Mouse (Mus musculus) embryonic facial prominence, embryonic 12.5 days (tissue): Measurements from ENCODE around the gene Prrx1. TPM values are rescaled to one million over a fixed set of nuclear protein-coding genes. Genes with fewer than 3 reads are reported as not detected.
A peak's percentile ranks its signal among the peaks of the same experiment; 100 is the strongest.

Source experiments
- ATAC-seq: fragments of 200-750 bp; cut with Nextera tagmentation; 2 replicates; pipeline ENCODE4 v1.8.0; 2017; ENCODE audit not compliant: insufficient number of reproducible peaks, insufficient read depth, low FRiP score, low TSS enrichment
- H3K27ac ChIP-seq: fragments of 300-500 bp; sonication (generic); 2 replicates; pipeline ENCODE4 v1.5.1; 2016; ENCODE audit warnings: mild to moderate bottlenecking
- H3K27me3 ChIP-seq: fragments of 300-500 bp; sonication (generic); 2 replicates; pipeline ENCODE4 v1.6.1; 2016; ENCODE audit warnings: mild to moderate bottlenecking, moderate library complexity
- H3K36me3 ChIP-seq: fragments of 300-500 bp; sonication (generic); 2 replicates; pipeline ENCODE4 v1.6.1; 2016; ENCODE audit warnings: mild to moderate bottlenecking
- H3K4me1 ChIP-seq: fragments of 300-500 bp; sonication (generic); 2 replicates; pipeline ENCODE4 v1.6.1; 2016
- H3K4me2 ChIP-seq: fragments of 300-500 bp; sonication (generic); replicated peaks from 2 replicates; pipeline ENCODE4 v1.6.1; 2016; ENCODE audit warnings: mild to moderate bottlenecking, moderate library complexity
- H3K4me3 ChIP-seq: fragments of 300-500 bp; sonication (generic); 2 replicates; pipeline ENCODE4 v1.5.1; 2016; ENCODE audit warnings: mild to moderate bottlenecking
- H3K9ac ChIP-seq: fragments of 300-500 bp; sonication (generic); 2 replicates; pipeline ENCODE4 v1.6.1; 2016; ENCODE audit warnings: mild to moderate bottlenecking, moderate library complexity
- H3K9me3 ChIP-seq: fragments of 300-500 bp; sonication (generic); 2 replicates; pipeline ENCODE4 v1.6.1; 2016; ENCODE audit warnings: mild to moderate bottlenecking, moderate library complexity
- WGBS: fragments of 180-500 bp; shearing (Covaris S2); methylation state at CpG from one replicate; pipeline ENCODE4 v1.1.7; 2016; 5-methylcytosine and 5-hydroxymethylcytosine counted together
- polyA plus RNA-seq: library from polyadenylated mRNA; unstranded; fragments of >200 nt; fragmentation: Nextera tagmentation; extraction: Ambion mirVana; gene quantifications from 2 replicates; pipeline ENCODE4 v1.2.1, GENCODE M21; 2016

Prrx1 gene
- polyA plus RNA-seq, 1 experiment from 2014 or later, result 180 TPM

DNA sequence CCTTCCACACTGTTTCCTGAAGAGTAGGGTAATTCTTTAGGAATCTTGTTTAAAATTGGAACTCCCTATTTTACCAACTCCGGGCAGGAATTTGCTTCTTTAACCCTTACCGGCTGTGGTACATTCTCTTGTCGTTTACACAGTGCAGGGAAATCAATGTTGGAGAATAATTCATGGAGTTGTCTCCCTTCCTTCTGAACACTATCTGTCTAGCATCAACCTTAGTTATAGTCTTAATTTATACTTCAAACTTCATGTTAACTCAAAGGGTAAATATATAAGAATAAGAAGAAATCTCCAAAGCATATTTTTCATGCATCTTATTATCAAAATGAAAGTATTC, 25.7 kb upstream of the Prrx1 start:
- no peaks in the 10 kb centered on the region for H3K36me3 ChIP-seq
- H3K27ac ChIP-seq, result no peak overlapping the region
- no peak overlapping the region for H3K4me3 ChIP-seq
- H3K9ac ChIP-seq, result no peak overlapping the region
- H3K4me1 ChIP-seq, result 0 out of 2 replicates have a peak, but pooled peaks cover 3% of the 10 kb centered on the region
- H3K9me3 ChIP-seq, result no peaks in the 10 kb centered on the region
- H3K27me3 ChIP-seq, result no peaks in the 10 kb centered on the region
- WGBS, result 60% methylated on average over 3 of the region's 3 CpGs
- H3K4me2 ChIP-seq, result no peak overlapping the region
- ATAC-seq, result no peak

DNA sequence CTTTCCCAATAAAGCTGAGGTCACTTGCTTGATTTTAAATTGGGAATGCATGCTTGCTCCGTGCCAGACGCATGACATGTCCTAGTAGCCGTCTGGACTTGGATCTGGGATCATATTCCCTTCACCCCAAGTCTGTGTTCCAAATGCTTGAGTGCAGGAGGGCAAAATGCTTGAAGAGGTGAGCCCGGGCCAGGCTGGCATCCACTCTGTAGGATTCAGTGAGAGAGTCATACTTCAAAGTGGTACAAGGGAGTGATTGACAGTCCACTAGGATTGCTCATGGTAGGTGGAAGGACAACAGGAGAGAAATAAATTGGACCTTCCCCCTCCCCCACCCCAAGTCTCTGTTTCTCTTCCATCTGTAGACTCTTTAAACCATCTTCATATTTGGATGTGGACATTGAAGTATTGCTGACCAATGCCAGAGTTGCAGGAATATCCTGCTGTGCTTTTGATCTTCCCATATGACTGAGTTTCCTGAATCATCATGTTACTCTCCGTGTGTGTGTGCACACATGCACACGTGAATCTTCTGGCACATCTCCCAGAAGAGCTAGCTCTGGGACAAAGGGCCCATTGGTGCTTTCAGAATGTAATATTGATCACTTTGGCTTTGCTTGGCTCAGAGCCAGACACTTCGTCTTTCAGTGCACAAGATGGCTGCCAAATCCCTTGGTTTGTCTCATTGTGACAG, 25.2 kb upstream of the Prrx1 start:
- Histone ChIP-seq H3K4me1 (0 out of 2 replicates have a peak, but pooled peaks cover 3% of the 10 kb centered on the region), H3K9me3 (no peaks in the 10 kb centered on the region), H3K27me3 (no peaks in the 10 kb centered on the region), H3K4me2 (no peak overlapping the region), H3K36me3 (no peaks in the 10 kb centered on the region), H3K4me3 (no peak overlapping the region), H3K27ac (no peak overlapping the region), H3K9ac (no peak overlapping the region)
- ATAC-seq, result no peak
- 52% methylated on average over 7 of the region's 7 CpGs for WGBS

DNA sequence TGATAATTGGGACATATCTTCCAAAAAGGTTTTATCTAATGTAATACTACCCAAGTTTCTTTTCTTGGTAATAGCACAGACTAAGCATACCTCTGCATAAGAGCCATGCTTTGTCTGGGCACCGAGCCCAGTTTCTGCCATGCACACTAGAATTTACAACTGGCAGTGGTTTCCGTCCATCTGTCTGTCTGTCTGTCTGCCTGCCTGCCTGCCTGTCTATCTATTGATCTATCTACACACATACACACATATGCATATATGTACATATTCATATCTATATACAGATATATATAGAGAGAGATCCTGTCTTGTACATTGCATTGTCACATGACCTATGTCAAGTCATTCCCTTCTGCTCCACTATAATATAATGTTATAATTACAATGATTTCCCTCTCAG, 24.3 kb upstream of the Prrx1 start:
- Histone ChIP-seq H3K9me3 (no peaks in the 10 kb centered on the region), H3K27me3 (no peaks in the 10 kb centered on the region), H3K36me3 (no peaks in the 10 kb centered on the region), H3K27ac (no peak overlapping the region), H3K4me3 (no peak overlapping the region), H3K9ac (no peak overlapping the region), H3K4me1 (0 out of 2 replicates have a peak, but pooled peaks cover 3% of the 10 kb centered on the region), H3K4me2 (no peak overlapping the region)
- 85% methylated on average over 2 of the region's 2 CpGs for WGBS
- no peak for ATAC-seq

DNA sequence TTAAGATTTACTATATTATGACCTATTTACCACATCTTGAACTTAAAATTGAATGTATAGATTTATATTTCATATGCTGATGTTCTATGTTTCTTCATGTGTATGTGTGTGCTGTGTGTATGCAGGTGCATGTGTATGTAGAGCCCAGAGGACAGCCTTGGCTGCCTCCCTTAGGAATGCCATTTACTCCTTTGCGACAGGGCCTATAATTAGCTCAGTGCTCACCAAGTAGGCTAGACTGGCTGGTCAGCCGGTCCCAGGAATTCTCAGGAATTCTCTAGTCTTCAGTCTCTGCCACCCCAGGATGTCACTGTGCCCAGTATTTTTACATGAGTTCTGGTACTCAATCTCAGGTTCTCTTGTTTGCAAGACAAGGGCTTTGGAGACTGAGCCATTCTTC, 13.8 kb upstream of the Prrx1 start:
- no peak overlapping the region for H3K4me2 ChIP-seq
- H3K9me3 ChIP-seq, result no peaks in the 10 kb centered on the region
- 52% methylated on average over 2 of the region's 2 CpGs for WGBS
- no peaks in the 10 kb centered on the region for H3K27me3 ChIP-seq
- ATAC-seq, result no peak
- H3K9ac ChIP-seq, result no peak overlapping the region
- no peak overlapping the region for H3K27ac ChIP-seq
- no peaks in the 10 kb centered on the region for H3K36me3 ChIP-seq
- no peak overlapping the region for H3K4me3 ChIP-seq
- no peaks in the 10 kb centered on the region for H3K4me1 ChIP-seq

DNA sequence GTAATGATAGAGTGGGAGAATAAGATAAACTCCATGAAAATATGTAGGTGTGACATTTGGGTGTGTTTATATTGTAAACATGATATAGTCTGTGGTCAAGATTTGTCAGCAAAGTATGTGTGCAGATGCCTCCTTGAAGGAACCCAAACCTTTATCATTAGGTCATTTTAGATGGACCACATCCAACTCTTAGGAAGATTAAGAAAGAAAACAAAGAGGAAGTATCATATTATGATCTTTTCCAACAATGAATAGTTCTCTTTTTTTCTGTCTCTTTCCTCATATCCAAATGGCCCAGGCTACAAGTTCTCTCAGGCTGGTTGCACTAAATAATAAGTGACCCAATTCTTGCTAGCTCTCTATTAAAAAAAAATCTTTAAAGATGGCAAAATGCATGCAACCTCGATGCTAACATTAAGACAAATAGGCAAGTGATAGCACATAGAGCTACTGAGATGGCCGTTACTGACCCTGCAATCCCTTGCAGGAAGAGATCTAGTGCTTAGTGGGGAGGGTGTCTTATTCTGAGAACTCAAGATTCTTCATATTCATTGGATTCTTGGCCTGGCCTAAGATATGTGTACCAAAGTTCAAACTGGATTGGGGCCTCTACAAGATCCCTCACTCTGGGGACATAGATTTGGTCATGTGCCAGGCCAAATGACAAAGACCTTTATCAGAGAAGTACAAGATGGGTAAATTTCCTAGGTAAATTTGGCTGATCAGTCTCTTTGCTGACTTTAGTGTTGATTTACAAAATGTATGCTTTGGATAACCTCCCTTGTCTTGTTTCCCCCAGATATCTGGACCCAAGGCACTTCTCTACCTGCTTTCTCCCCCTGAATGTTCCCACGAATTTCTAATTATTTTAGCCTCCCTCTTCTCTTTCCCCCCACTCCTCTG, 6.4 kb upstream of the Prrx1 start:
- no peak overlapping the region for H3K4me2 ChIP-seq
- H3K9me3 ChIP-seq, result no peaks in the 10 kb centered on the region
- H3K4me1 ChIP-seq, result peaks cover 10% of the 10 kb centered on the region
- no peak overlapping the region for H3K4me3 ChIP-seq
- H3K27ac ChIP-seq, result no peak overlapping the region
- peaks cover 3% of the 10 kb centered on the region; the same call in 1 of the 2 replicates for H3K27me3 ChIP-seq
- no peak overlapping the region for H3K9ac ChIP-seq
- ATAC-seq, result no peak
- no peaks in the 10 kb centered on the region for H3K36me3 ChIP-seq
- 63% methylated on average over 3 of the region's 3 CpGs for WGBS

DNA sequence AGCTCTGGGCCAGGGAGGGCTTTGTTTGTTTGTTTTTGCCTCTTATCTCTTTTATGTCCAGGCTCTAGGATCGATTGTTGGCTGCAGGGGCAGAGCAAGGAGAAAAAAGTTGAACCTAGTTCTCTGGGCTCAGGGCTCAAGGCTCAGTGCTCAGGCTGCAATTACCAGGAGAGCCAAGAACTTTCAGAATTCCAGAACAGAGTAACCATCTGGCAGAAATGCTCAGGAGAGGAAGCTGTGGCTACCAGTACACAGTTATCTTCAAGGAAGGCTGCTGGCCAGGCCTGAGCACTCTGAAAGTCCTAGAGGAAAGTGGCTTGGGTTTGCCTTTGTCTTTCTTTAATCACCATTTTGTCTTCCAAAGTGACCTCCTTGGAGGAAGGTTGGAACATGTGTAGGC, 3.4 kb upstream of the Prrx1 start:
- no peaks in the 10 kb centered on the region for H3K9me3 ChIP-seq
- peaks cover 14% of the 10 kb centered on the region for H3K4me1 ChIP-seq
- no peak overlapping the region for H3K4me2 ChIP-seq
- ATAC-seq, result no peak
- no peak overlapping the region for H3K27ac ChIP-seq
- WGBS, result 42% methylated on average over 1 of the region's 1 CpGs
- peaks cover 3% of the 10 kb centered on the region; the same call in 1 of the 2 replicates for H3K27me3 ChIP-seq
- H3K4me3 ChIP-seq, result no peak overlapping the region
- no peak overlapping the region for H3K9ac ChIP-seq
- H3K36me3 ChIP-seq, result no peaks in the 10 kb centered on the region

DNA sequence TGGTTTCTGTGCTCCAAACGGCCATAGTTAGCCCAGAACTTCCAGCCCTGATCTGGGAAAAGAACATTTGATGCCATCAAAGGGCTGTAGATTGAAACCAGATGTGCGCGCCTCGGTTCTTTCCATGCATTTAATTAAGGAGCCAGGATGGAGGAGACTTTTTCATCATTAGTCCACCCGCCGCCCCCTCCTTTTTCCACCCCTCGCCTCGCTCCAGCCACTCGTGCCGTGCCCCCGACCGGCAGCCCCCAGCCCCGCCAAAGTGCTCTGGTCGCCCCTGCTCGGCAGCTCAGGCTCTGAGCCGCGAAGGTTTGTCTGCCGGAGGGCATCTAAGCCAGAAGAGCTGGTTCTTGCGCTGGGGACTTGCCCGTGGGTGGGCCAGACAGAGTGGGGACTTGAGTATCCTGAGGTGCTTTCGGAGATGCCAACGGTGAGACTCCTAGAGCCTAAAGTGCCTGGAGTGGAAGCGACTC, 1.4 kb upstream of the Prrx1 start:
- ATAC-seq, result peak; percentile 25; the same call in 1 of the 2 replicates
- Histone ChIP-seq H3K4me1 (peaks cover 14% of the 10 kb centered on the region), H3K9me3 (no peaks in the 10 kb centered on the region), H3K4me2 (peak overlapping the region; percentile 58), H3K9ac (peak overlapping the region; percentile 48), H3K4me3 (peak overlapping the region; percentile 88), H3K27me3 (peaks cover 3% of the 10 kb centered on the region; the same call in 1 of the 2 replicates), H3K27ac (peak overlapping the region; percentile 100), H3K36me3 (no peaks in the 10 kb centered on the region; the same call in 1 of the 2 replicates)
- WGBS, result 2% methylated on average over 23 of the region's 23 CpGs

DNA sequence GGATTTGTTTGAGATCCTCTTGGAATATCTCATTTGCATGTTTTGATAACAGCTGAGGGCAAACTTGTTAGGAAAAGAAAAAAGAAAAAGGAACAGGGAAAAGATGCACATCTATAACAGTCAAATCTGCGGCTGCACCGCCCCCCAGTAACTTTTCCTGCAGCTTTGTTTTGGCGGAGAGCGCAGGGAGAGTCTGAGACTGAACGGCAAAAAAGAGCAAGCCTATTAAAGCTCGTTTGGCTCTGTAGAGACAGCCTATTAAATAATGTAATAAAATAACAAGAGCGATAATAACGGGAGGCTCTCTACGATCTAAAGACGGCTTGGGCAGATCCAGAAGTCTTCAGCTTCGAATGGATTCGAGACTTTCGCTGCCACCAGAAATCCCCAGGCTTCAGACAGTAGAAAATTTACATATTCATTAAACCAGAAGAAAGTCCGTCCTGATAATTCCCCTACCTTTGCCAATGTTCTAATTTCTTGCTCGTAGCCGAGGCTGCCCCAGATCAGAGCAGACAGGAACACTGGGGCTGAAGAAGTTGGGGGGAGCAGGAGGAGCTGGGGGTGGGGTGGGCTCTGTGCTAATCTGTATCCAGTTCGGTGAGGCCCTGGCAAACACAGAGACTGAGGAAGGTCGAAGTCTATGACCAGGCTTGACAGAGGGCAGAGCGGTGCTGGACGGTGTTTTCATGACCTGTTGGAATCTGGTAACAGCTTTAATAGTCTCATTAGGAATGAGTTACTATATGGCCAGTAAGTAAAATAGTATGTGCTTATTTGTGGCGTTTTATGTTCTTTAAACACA, 613 bp upstream of the Prrx1 start:
- peak overlapping the region; percentile 58 for H3K4me2 ChIP-seq
- no peaks in the 10 kb centered on the region for H3K9me3 ChIP-seq
- H3K4me3 ChIP-seq, result peak overlapping the region; percentile 88
- no peak for ATAC-seq
- H3K36me3 ChIP-seq, result no peaks in the 10 kb centered on the region; the same call in 1 of the 2 replicates
- peak overlapping the region; percentile 100 for H3K9ac ChIP-seq
- H3K27me3 ChIP-seq, result peaks cover 3% of the 10 kb centered on the region; the same call in 1 of the 2 replicates
- H3K4me1 ChIP-seq, result peaks cover 14% of the 10 kb centered on the region
- WGBS, result under 1% methylated on average over 21 of the region's 21 CpGs
- H3K27ac ChIP-seq, result peak overlapping the region; percentile 100

DNA sequence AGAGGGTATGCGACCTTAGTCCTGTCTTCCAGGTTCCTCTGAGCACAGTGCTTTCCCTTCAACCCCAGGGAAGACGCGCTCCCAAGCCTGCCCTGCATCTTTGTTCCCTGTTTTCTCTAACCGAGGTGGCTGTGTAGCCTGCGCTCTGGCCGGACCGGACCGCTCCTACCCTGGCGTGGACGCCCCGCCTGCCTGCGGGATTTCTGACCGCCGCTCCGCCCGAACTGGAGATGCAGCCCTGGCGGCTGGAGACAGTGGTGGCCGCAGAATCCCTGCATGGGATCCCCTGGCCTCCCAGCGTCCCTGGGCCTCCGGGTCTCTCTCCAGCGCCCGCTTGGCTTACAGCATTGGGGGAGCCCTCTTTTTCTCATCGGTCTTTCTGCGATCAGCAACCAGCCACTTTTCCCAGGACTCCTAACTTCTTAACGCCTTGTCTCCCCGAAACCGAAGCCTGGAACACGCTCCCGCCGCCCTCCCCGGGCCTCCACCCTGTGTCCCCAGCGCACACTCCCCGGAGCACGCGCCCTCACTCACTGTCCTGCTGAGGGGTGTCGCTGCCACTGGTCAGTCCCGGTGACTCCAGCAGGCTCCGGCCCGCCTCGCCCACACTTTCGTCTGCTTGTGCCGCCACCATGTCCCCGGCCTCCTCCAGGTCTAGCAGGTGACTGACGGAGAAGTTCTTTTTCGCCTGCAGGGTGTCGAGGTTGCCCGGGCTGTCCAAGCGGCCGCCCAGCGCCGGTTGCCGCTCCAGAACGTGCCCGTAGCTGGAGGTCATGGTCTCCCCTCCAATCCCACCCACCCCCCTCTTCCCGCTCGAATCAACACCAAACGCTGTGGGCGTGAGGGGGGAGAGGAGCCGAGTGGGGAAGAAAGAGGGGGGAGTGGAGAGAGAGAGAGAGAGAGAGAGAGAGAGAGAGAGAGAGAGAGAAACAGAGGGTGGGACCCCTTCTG, 1.4 kb downstream of the Prrx1 start:
- no peaks in the 10 kb centered on the region for H3K9me3 ChIP-seq
- no peak for ATAC-seq
- H3K27ac ChIP-seq, result peak overlapping the region; percentile 100
- peaks cover 3% of the 10 kb centered on the region; the same call in 1 of the 2 replicates for H3K27me3 ChIP-seq
- H3K4me3 ChIP-seq, result peak overlapping the region; percentile 88
- WGBS, result under 1% methylated on average over 56 of the region's 59 CpGs
- no peaks in the 10 kb centered on the region; the same call in 1 of the 2 replicates for H3K36me3 ChIP-seq
- peak overlapping the region; percentile 58 for H3K4me2 ChIP-seq
- H3K4me1 ChIP-seq, result peaks cover 22% of the 10 kb centered on the region
- peak overlapping the region; percentile 100 for H3K9ac ChIP-seq

DNA sequence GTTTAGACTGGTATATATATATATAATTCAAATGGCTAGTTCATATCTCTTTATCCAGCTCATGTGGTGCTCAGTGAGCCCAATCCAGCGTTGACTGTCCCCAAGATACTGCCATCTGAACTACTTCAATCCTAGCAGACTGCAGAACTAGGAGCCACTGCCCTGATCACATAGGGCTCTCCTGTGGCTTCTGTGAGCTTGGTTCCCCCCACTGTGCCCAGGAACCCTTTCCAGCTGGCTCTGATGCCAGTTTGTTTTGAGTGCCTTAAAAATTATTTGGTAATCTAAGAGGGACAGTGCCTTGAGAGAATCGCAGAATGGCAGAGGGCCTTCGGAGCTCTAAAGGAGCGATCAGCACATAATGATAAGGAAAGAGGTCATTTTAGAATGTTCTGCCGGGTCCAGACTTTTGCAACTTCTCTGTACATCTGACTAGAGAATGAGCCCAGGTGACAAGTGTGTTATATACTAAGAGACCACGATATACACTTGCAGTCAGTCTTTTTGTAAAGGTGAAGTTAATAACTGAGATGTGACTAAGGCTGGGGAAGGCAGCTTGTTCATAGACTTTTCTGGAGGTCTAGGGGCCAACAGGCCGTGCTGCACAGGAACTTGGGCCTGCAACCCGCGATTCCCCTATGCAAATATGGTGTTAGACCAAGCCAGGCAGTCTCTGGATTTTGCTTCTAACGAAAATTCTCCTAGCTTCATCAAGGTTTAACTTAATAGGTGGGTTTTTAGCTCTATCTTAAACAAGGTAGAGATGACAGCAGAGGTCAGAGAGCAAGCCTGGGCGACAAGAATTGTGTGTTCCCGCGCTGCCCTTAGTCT, 2.3 kb downstream of the Prrx1 start:
- Histone ChIP-seq H3K4me1 (peaks cover 22% of the 10 kb centered on the region), H3K9ac (peak overlapping the region; percentile 100), H3K36me3 (no peaks in the 10 kb centered on the region; the same call in 1 of the 2 replicates), H3K4me3 (peak overlapping the region; percentile 88), H3K4me2 (peak overlapping the region; percentile 58), H3K9me3 (no peaks in the 10 kb centered on the region), H3K27me3 (peaks cover 3% of the 10 kb centered on the region; the same call in 1 of the 2 replicates), H3K27ac (peak overlapping the region; percentile 100)
- ATAC-seq, result no peak
- WGBS, result 5% methylated on average over 13 of the region's 13 CpGs
